Mouse (Mus musculus) stomach, adult 2 months (tissue): ENCODE results near the gene Mrpl42. TPM values are rescaled to one million over a fixed set of nuclear protein-coding genes. Genes with fewer than 3 reads are reported as not detected.

Source experiments
- polyA plus RNA-seq: library from polyadenylated mRNA; depleted of rRNA; stranded (reverse); fragments of >200 nt; gene quantifications from 2 replicates; pipeline ENCODE4 v1.2.3, GENCODE M21; 2012; rRNA removed

The Mrpl42 gene
- polyA plus RNA-seq: 18.5 and 19.5 TPM in 2 replicates

DNA sequence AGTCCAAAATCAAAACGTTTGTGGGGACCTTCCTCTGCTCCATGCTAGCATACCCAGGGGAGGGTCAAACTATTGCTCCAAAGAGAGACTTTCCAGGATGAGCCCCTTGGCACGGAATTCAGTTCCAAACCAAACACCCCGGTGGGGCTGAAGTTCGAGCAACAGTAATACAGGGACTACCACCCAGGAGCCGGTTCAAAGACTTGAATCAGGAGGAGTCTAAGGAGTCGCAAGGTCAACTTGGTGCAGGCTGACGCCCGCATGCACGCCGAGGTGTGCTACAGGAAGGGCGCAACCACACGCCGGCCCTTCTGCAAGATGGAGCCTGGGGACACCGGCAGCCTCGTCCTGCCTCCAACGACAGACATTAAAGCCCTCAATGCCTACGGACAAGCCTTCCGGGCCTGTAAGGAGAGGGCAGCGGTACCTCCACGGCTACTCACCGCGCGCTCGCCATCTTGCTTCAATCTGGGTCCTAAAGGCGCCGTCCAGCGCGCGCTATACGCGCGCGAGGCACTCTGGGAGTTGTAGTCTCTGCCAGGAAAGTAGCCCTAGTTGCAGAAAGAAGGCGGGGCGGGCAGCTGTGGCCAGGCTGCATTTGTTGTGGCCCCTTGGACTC is at the start of gene Mrpl42:
Mrpl42 (minus strand) TSS at position 478 of the 619 bp plus-strand sequence.

DNA sequence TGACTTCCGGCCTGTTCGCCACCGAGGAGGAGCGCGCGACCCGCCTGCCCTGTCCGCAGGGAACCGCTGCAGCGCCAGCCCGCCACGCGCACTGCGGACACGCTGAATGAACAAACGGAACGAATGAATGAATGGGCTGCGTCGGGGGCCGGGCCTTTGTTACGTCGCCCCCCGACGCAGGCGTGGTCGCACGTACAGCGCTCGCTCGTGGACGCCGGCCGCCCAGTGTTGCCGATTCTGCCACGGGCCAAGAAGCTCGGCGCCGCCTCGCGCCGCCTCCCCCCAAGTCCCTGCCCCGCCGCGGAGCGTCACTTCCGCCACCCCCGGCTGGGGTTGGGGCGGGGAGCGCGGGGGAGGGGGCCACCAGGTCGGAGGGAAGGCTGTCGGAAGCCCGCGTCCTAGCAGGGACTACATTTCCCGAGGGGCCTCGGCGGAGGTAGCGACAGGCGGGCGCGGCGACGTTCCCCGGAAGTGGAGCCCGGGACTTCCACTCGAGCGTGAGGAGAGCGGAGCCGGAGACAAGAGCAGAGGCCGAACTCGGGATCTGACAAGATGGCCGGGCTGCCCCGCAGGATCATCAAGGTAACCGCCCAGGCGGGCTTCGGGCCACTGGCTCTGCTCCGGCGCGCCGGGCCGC is 13.0 kb upstream of the Mrpl42 start, which contains the start of gene Ube2n:
Ube2n (plus strand) TSS at position 490 of the 637 bp plus-strand sequence.

Other genes starting within 250 kb of the Mrpl42 start
- gene Cradd, start 177.8 kb downstream of the Mrpl42 start, polyA plus RNA-seq: 9.1 and 11.5 TPM in 2 replicates
- gene Socs2, start 84.8 kb downstream of the Mrpl42 start, polyA plus RNA-seq: 19.9 and 27.9 TPM in 2 replicates
- gene Ube2n, start 13.2 kb upstream of the Mrpl42 start, polyA plus RNA-seq: 5.4 and 7.3 TPM in 2 replicates
- gene Nudt4, start 62.2 kb upstream of the Mrpl42 start, polyA plus RNA-seq: 6.5 and 14.1 TPM in 2 replicates
- gene Anapc15-ps, start 171.5 kb upstream of the Mrpl42 start, polyA plus RNA-seq: not detected in 2 replicates